Mouse (Mus musculus): ENCODE results near the gene BC025920. TPM values are rescaled to one million over a fixed set of nuclear protein-coding genes. Genes with fewer than 3 reads are reported as not detected.
A peak's percentile ranks its signal among the peaks of the same experiment; 100 is the strongest.

BC025920 gene
- polyA plus RNA-seq, 1 experiment from 2014 or later, result 0.61 TPM

DNA sequence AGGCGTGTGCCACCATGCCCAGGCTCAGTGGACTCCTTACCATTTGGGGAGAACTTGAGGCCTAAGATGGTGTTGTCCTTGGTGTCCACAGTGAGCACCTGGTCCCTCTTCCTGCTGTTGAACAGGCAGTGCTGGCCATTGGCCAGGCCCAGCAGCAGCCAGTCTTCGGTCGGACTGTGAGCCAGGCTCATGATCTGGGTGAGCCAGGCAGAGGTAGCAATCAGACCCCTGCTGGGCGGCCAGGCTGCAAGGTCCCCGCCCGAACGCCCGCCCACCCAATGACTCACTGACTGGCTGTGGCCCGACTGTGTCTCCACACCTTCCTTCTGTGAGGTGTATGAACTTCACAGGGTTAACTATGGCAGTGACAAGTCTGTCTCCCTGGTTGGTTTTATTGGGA is 14.2 kb upstream of the BC025920 start:
- Histone ChIP-seq H3K27ac (ENCODE audit: low read length) (no peak overlapping the region), H3K9ac (ENCODE audit: low read depth, low read length) (no peak overlapping the region), H3K4me2 (ENCODE audit: low read depth, low read length) (no peak overlapping the region), H3K4me3 (ENCODE audit: low read length) (no peak overlapping the region), H3K4me1 (ENCODE audit: control insufficient read depth, insufficient read depth, low read length) (peaks cover 18% of the 10 kb centered on the region), H3K36me3 (ENCODE audit: control insufficient read depth, insufficient read depth, low read length) (no peaks in the 10 kb centered on the region; the same call in 1 of the 2 replicates), H3K27me3 (replicated peaks; ENCODE audit: control insufficient read depth, insufficient read depth, low read length) (peaks cover 5% of the 10 kb centered on the region; the same call in 1 of the 2 replicates), H3K9me3 (ENCODE audit: control insufficient read depth, low read length) (no peaks in the 10 kb centered on the region)
- WGBS, result 54% methylated on average over 9 of the region's 9 CpGs
- no peak for ATAC-seq

DNA sequence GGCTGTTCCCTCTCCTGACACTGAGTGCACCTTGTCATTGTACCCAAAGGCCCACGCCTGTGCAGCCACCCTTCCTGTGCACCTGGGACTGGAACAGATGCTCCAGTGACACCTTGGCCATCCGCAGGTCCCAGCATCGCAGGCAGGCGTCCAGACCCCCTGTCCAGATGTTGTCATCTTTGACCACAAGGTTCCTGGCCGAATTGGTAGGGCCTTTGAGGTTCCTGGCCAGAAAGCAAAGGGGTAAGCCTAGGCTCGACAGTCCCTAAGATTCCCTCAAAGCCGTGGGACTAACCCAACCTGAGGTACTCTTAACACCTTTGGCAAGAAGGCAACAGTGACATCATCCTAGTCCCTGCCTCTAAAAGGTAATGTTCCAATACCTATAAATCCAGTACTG is 13.4 kb upstream of the BC025920 start:
- H3K36me3 ChIP-seq (ENCODE audit: control insufficient read depth, insufficient read depth, low read length), result no peaks in the 10 kb centered on the region
- H3K27ac ChIP-seq (ENCODE audit: low read length), result no peak overlapping the region
- no peak for ATAC-seq
- peaks cover 5% of the 10 kb centered on the region; the same call in 1 of the 2 replicates for H3K27me3 ChIP-seq (replicated peaks; ENCODE audit: control insufficient read depth, insufficient read depth, low read length)
- H3K4me2 ChIP-seq (ENCODE audit: low read depth, low read length), result no peak overlapping the region
- H3K9ac ChIP-seq (ENCODE audit: low read depth, low read length), result no peak overlapping the region
- no peak overlapping the region for H3K4me3 ChIP-seq (ENCODE audit: low read length)
- no peaks in the 10 kb centered on the region for H3K9me3 ChIP-seq (ENCODE audit: control insufficient read depth, low read length)
- H3K4me1 ChIP-seq (ENCODE audit: control insufficient read depth, insufficient read depth, low read length), result peaks cover 26% of the 10 kb centered on the region
- 75% methylated on average over 7 of the region's 7 CpGs for WGBS

DNA sequence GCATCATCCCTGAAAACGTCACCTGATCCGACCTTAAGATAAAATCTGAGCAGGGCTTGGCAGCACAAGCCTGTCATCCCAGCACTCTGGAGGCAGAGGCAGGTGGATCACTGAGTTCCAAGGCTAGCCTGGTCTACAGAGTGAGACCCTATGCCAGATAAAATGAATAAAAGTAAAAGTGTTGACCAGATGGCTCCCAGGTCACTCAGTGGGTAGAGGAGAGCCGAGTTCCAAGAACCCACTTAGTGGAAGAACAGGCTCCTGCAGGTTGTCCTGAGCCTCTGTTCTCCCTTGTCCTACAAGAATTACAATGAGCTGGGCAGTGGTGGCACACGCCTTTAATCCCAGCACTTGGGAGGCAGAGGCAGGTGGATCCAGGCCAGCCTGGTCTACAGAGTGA is 12.8 kb upstream of the BC025920 start:
- H3K9ac ChIP-seq (ENCODE audit: low read depth, low read length), result no peak overlapping the region
- H3K36me3 ChIP-seq (ENCODE audit: control insufficient read depth, insufficient read depth, low read length), result no peaks in the 10 kb centered on the region
- H3K27me3 ChIP-seq (replicated peaks; ENCODE audit: control insufficient read depth, insufficient read depth, low read length), result peaks cover 5% of the 10 kb centered on the region; the same call in 1 of the 2 replicates
- peaks cover 31% of the 10 kb centered on the region for H3K4me1 ChIP-seq (ENCODE audit: control insufficient read depth, insufficient read depth, low read length)
- 64% methylated on average over 4 of the region's 4 CpGs for WGBS
- H3K27ac ChIP-seq (ENCODE audit: low read length), result no peak overlapping the region
- H3K4me3 ChIP-seq (ENCODE audit: low read length), result no peak overlapping the region
- no peaks in the 10 kb centered on the region for H3K9me3 ChIP-seq (ENCODE audit: control insufficient read depth, low read length)
- no peak for ATAC-seq
- H3K4me2 ChIP-seq (ENCODE audit: low read depth, low read length), result no peak overlapping the region

DNA sequence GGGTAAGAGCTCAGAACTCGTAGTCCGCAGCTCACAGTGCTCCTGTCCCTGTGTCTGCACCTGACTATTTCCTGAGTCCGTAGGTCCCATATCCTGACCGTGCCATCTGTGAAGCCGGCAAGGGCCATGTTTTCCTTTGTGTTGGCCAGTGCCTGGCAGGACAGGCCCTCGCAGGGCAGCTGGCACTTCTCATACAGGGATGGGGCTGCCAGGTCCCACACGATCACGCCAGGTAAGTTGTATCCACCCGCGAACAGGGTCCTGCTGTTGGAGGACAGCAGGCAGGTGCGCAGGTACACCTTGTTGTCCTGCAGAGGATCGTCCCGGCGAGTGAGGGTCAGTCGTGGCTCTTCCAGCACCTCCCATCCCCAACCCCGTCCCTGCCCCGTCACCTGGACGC is 12.1 kb upstream of the BC025920 start:
- WGBS, result 70% methylated on average over 18 of the region's 18 CpGs
- no peak for ATAC-seq

DNA sequence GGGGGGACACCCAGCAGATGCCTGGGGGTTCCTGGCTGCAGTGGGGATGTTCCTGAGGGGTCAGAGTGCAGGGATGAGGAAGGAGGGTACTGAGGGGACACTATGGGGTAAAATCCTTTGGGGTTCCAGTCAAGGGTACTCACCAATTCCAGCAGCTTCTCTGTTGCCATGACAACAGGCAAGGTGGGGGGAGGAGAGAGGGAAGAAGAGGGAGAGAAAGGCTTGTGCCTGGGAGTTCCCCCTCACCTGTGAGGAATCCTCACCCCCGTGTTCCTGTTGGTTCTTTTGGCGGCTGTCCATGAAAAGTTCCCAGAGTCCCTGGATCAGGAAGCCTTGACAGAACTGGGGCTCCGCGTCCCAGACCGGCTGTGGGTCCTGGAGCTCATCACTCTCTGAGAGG is 10.5 kb upstream of the BC025920 start:
- no peak overlapping the region for H3K27ac ChIP-seq (ENCODE audit: low read length)
- H3K4me3 ChIP-seq (ENCODE audit: low read length), result no peak overlapping the region
- no peaks in the 10 kb centered on the region for H3K36me3 ChIP-seq (ENCODE audit: control insufficient read depth, insufficient read depth, low read length)
- peak overlapping the region; percentile 58 for H3K9ac ChIP-seq (ENCODE audit: low read depth, low read length)
- WGBS, result 55% methylated on average over 5 of the region's 5 CpGs
- H3K4me1 ChIP-seq (ENCODE audit: control insufficient read depth, insufficient read depth, low read length), result peaks cover 37% of the 10 kb centered on the region
- H3K9me3 ChIP-seq (ENCODE audit: control insufficient read depth, low read length), result no peaks in the 10 kb centered on the region
- no peak for ATAC-seq
- H3K27me3 ChIP-seq (replicated peaks; ENCODE audit: control insufficient read depth, insufficient read depth, low read length), result peaks cover 5% of the 10 kb centered on the region; the same call in 1 of the 2 replicates
- no peak overlapping the region for H3K4me2 ChIP-seq (ENCODE audit: low read depth, low read length)

More for the DNA sequence above, 12.1 kb upstream of the BC025920 start:
- Histone ChIP-seq H3K27me3 (replicated peaks; ENCODE audit: control insufficient read depth, insufficient read depth, low read length) (peaks cover 5% of the 10 kb centered on the region; the same call in 1 of the 2 replicates), H3K4me1 (ENCODE audit: control insufficient read depth, insufficient read depth, low read length) (peaks cover 31% of the 10 kb centered on the region), H3K27ac (ENCODE audit: low read length) (no peak overlapping the region), H3K4me3 (ENCODE audit: low read length) (no peak overlapping the region), H3K9me3 (ENCODE audit: control insufficient read depth, low read length) (no peaks in the 10 kb centered on the region), H3K9ac (ENCODE audit: low read depth, low read length) (no peak overlapping the region), H3K36me3 (ENCODE audit: control insufficient read depth, insufficient read depth, low read length) (no peaks in the 10 kb centered on the region), H3K4me2 (ENCODE audit: low read depth, low read length) (no peak overlapping the region)

DNA sequence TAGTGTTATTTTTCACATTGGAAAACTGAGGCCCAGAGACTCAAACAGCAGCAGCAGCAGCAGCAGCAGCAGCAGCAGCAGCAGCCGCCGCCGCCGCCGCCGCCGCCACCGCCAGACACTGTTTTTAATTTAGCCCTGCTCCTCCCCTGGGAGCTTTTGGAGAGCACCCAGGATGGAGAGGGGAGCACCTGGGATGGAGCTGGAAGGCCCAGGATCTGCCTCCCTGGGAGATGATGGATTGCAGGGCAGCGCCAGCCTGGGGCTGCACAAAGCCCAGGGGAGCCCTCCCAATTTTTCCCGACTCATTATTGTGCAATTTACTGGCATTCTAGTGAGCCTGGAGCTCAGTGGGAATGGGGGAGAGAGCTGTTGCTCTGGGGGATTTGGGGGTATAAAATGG is 9.5 kb upstream of the BC025920 start:
- Histone ChIP-seq H3K27me3 (replicated peaks; ENCODE audit: control insufficient read depth, insufficient read depth, low read length) (peaks cover 5% of the 10 kb centered on the region; the same call in 1 of the 2 replicates), H3K36me3 (ENCODE audit: control insufficient read depth, insufficient read depth, low read length) (no peaks in the 10 kb centered on the region), H3K4me3 (ENCODE audit: low read length) (peak overlapping the region; percentile 34), H3K9me3 (ENCODE audit: control insufficient read depth, low read length) (no peaks in the 10 kb centered on the region), H3K9ac (ENCODE audit: low read depth, low read length) (peak overlapping the region; percentile 58), H3K4me1 (ENCODE audit: control insufficient read depth, insufficient read depth, low read length) (peaks cover 46% of the 10 kb centered on the region), H3K27ac (ENCODE audit: low read length) (peak overlapping the region; percentile 76), H3K4me2 (ENCODE audit: low read depth, low read length) (peak overlapping the region; percentile 48)
- ATAC-seq, result no peak
- WGBS, result 29% methylated on average over 10 of the region's 10 CpGs

DNA sequence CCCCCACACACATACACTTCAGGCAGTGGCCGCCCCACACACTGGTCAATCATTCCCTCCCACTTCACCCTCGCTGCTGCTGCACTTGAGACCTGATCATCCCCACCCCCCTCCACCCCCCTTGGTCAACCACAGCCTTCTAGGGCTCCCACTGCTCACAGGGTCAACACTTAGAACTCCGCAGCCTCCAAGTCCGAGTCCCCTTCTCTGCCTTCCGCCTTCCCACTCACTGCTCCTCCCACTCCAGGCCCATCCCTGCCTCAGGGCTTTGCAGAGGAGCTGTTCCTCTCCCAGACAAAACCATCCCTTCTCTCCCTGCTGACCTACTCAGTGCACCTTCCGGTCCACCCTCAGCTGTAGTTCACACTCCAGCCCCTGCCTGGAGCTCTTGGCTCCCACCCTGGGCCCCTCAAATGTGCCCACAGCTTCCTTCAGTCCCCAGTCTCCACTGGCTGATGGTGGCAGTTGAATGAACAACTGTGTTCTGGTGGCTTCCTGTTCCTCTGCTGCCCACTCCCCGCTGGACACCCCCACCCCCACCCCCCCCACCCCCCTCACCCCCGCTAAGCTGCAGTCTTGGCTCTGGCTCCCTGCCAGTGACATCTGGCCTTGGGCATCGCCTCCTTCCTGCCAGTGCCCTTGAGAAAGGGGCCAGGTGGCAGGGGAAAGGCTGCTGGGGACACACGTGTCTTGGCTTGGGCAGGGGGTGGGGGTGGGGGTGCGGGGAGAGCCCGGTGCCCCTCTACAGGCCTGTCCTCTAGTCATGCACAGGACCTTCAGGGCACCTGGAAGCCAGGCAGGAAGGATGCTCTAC is 8.7 kb upstream of the BC025920 start:
- peak overlapping the region; percentile 58 for H3K9ac ChIP-seq (ENCODE audit: low read depth, low read length)
- peak; percentile 43 for ATAC-seq
- peak overlapping the region; percentile 76 for H3K27ac ChIP-seq (ENCODE audit: low read length)
- WGBS, result 6% methylated on average over 11 of the region's 12 CpGs
- no peaks in the 10 kb centered on the region for H3K36me3 ChIP-seq (ENCODE audit: control insufficient read depth, insufficient read depth, low read length)
- H3K4me3 ChIP-seq (ENCODE audit: low read length), result peak overlapping the region; percentile 34
- peak overlapping the region; percentile 48 for H3K4me2 ChIP-seq (ENCODE audit: low read depth, low read length)
- H3K4me1 ChIP-seq (ENCODE audit: control insufficient read depth, insufficient read depth, low read length), result peaks cover 49% of the 10 kb centered on the region
- H3K9me3 ChIP-seq (ENCODE audit: control insufficient read depth, low read length), result no peaks in the 10 kb centered on the region
- H3K27me3 ChIP-seq (replicated peaks; ENCODE audit: control insufficient read depth, insufficient read depth, low read length), result peaks cover 5% of the 10 kb centered on the region; the same call in 1 of the 2 replicates

DNA sequence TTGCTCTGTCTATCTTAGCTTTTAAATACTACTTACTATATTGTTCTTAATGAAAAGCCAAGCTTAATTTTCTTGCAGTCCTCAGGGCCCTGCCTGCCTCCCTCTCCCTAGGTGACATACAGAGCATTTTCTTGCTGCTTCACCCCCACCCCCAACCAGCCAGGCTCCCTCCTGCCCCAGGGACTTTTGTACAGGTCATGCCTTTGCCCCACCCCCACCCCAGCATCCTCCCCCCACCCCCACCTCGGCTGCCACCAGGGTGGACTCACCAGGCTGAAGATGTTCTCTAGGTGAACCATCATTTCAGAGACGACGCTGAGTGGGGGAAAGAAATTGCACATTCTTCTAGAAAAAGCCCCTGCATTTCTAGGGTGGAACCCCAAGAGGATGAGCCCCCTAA is 7.7 kb upstream of the BC025920 start:
- Histone ChIP-seq H3K27ac (ENCODE audit: low read length) (no peak overlapping the region), H3K4me3 (ENCODE audit: low read length) (no peak overlapping the region), H3K9me3 (ENCODE audit: control insufficient read depth, low read length) (no peaks in the 10 kb centered on the region), H3K4me2 (ENCODE audit: low read depth, low read length) (no peak overlapping the region), H3K4me1 (ENCODE audit: control insufficient read depth, insufficient read depth, low read length) (peaks cover 54% of the 10 kb centered on the region), H3K36me3 (ENCODE audit: control insufficient read depth, insufficient read depth, low read length) (no peaks in the 10 kb centered on the region), H3K9ac (ENCODE audit: low read depth, low read length) (no peak overlapping the region), H3K27me3 (replicated peaks; ENCODE audit: control insufficient read depth, insufficient read depth, low read length) (peaks cover 5% of the 10 kb centered on the region; the same call in 1 of the 2 replicates)
- 43% methylated on average over 3 of the region's 3 CpGs for WGBS
- no peak for ATAC-seq

DNA sequence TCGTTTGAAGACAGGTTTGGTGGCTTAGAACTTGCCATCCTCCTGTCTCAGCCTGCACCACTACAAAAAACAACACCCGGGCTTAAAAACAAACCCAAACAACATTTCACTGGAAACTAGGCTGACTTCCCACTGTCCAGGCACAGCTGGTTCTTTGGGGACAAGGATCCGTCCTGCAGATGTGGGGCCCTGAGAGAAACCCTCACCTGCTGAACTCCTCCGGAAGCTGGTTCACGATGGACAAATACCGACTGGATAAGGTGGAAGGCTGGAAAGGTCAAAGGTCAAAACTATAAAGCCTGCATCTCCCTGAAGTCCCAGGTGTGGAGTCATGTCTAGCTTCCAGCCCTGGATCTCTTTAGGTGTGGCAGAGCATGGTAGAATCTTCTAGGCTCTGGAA is 7.2 kb upstream of the BC025920 start:
- H3K27me3 ChIP-seq (replicated peaks; ENCODE audit: control insufficient read depth, insufficient read depth, low read length), result 0 out of 2 replicates have a peak, but pooled peaks cover 4% of the 10 kb centered on the region
- H3K27ac ChIP-seq (ENCODE audit: low read length), result peak overlapping the region; percentile 12; the same call in 1 of the 2 replicates
- no peaks in the 10 kb centered on the region for H3K36me3 ChIP-seq (ENCODE audit: control insufficient read depth, insufficient read depth, low read length)
- H3K4me2 ChIP-seq (ENCODE audit: low read depth, low read length), result no peak overlapping the region
- H3K9ac ChIP-seq (ENCODE audit: low read depth, low read length), result no peak overlapping the region
- 32% methylated on average over 6 of the region's 6 CpGs for WGBS
- H3K4me1 ChIP-seq (ENCODE audit: control insufficient read depth, insufficient read depth, low read length), result peaks cover 51% of the 10 kb centered on the region
- no peaks in the 10 kb centered on the region for H3K9me3 ChIP-seq (ENCODE audit: control insufficient read depth, low read length)
- H3K4me3 ChIP-seq (ENCODE audit: low read length), result no peak overlapping the region
- ATAC-seq, result no peak

All from intestine, embryonic 16.5 days (tissue).